Comparison of ENCODE assay signal across 20 mouse cellular contexts in genomic region chr8:108583867-108584661, GRCm38 (mm10).
A peak's percentile ranks its signal among the peaks of the same experiment; 100 is the strongest.
DNase-seq lines count a peak whose midpoint lies in the region; ATAC-seq and TF ChIP-seq lines count a peak whose summit lies in the region.
"Had no signal": no experiment of that assay in that cellular context is flagged by ENCODE, and none has a peak within 500 bp of the region (broad histone marks: within the 10 kb centered on the region; RNA-seq: fewer than 3 reads in every experiment).

No protein-coding gene starts in this region.

- no peaks in the 10 kb centered on the region; the same call in 1 of the 2 replicates for H3K4me1 ChIP-seq in intestine, embryonic 15.5 days (replicated peaks)
- H3K4me1 ChIP-seq in intestine, postnatal 0 days (replicated peaks; ENCODE audit: control insufficient read depth, insufficient read depth, low read length), result no peaks in the 10 kb centered on the region
- H3K4me1 ChIP-seq in embryonic facial prominence, embryonic 10.5 days, result peaks cover 41% of the 10 kb centered on the region
- H3K4me1 ChIP-seq in thymus, adult 2 months (replicated peaks; ENCODE audit: control insufficient read depth, insufficient read depth, low read length), result no peaks in the 10 kb centered on the region

- H3K9ac ChIP-seq in intestine, embryonic 15.5 days, result no peak overlapping the region
- H3K9ac ChIP-seq in intestine, postnatal 0 days (ENCODE audit: low read depth, low read length), result no peak overlapping the region
- H3K9ac ChIP-seq: hindbrain, embryonic 12.5 days; liver, embryonic 15.5 days had no signal

- no peaks in the 10 kb centered on the region for H3K36me3 ChIP-seq in intestine, embryonic 15.5 days
- H3K36me3 ChIP-seq in intestine, postnatal 0 days (ENCODE audit: control insufficient read depth, insufficient read depth), result no peaks in the 10 kb centered on the region
- H3K36me3 ChIP-seq in embryonic facial prominence, embryonic 10.5 days (replicated peaks), result no peaks in the 10 kb centered on the region
- H3K36me3 ChIP-seq in thymus, adult 2 months (ENCODE audit: control insufficient read depth, insufficient read depth, low read length), result no peaks in the 10 kb centered on the region
- H3K36me3 ChIP-seq: hindbrain, embryonic 12.5 days; liver, embryonic 15.5 days had no signal

- peak; percentile 20 for DNase-seq in gastrocnemius, adult 2 months
- no peak for DNase-seq in gastrocnemius, postnatal 25 days
- DNase-seq in adrenal gland, adult 8-10 months, result peak; percentile 74
- DNase-seq in embryonic facial prominence, embryonic 10.5 days (ENCODE audit: low spot score), result no peak
- DNase-seq in frontal cortex, postnatal 14 days (ENCODE audit: low spot score in 2 of 2), result no peak
- no peak for DNase-seq in thymus, adult 2 months
- DNase-seq: cerebellum, postnatal 10 days; left cerebral cortex, postnatal 4 days; lung, postnatal 10 days; retina, postnatal 1 day; right cerebral cortex, postnatal 4 days; thymus, adult 18-20 months had no signal

- no peak for TF ChIP-seq CTCF in gastrocnemius, adult 2 months (IDR thresholded peaks at IDR 0.05)
- TF ChIP-seq CTCF in intestine, postnatal 0 days (IDR thresholded peaks at IDR 0.05; ENCODE audit: low read depth), result no peak
- no peak for TF ChIP-seq CTCF in thymus, adult 2 months (IDR thresholded peaks at IDR 0.05; ENCODE audit: borderline replicate concordance, control insufficient read depth, extremely low read depth, insufficient read depth, low read length, poor library complexity)

- intact Hi-C loops in gastrocnemius, adult 2 months (cut with DNase I), result no loop called here

- H3K4me2 ChIP-seq in intestine, embryonic 15.5 days (replicated peaks), result no peak overlapping the region
- H3K4me2 ChIP-seq in intestine, postnatal 0 days (replicated peaks; ENCODE audit: low read depth), result no peak overlapping the region
- H3K4me2 ChIP-seq: hindbrain, embryonic 12.5 days; liver, embryonic 15.5 days had no signal

- TF ChIP-seq POLR2A in thymus, adult 2 months (IDR thresholded peaks at IDR 0.05; ENCODE audit: control insufficient read depth, extremely low read depth, insufficient read depth, low read length, poor library complexity), result no peak

- no peak overlapping the region for H3K27ac ChIP-seq in gastrocnemius, adult 2 months
- no peak overlapping the region for H3K27ac ChIP-seq in intestine, embryonic 15.5 days
- no peak overlapping the region for H3K27ac ChIP-seq in intestine, postnatal 0 days (ENCODE audit: low read depth, low read length)
- H3K27ac ChIP-seq in embryonic facial prominence, embryonic 10.5 days (replicated peaks), result peak overlapping the region; percentile 70
- H3K27ac ChIP-seq in thymus, adult 2 months (ENCODE audit: control insufficient read depth, insufficient read depth, low read length), result no peak overlapping the region
- H3K27ac ChIP-seq: hindbrain, embryonic 12.5 days; kidney, postnatal 0 days; liver, embryonic 15.5 days had no signal

- no peak overlapping the region for H3K4me3 ChIP-seq in gastrocnemius, adult 2 months
- no peak overlapping the region for H3K4me3 ChIP-seq in intestine, embryonic 15.5 days (replicated peaks)
- no peak overlapping the region for H3K4me3 ChIP-seq in intestine, postnatal 0 days (ENCODE audit: low read depth, low read length)
- no peak overlapping the region for H3K4me3 ChIP-seq in embryonic facial prominence, embryonic 10.5 days
- no peak overlapping the region for H3K4me3 ChIP-seq in thymus, adult 2 months (ENCODE audit: control insufficient read depth, insufficient read depth, low read length)
- H3K4me3 ChIP-seq: hindbrain, embryonic 12.5 days; liver, embryonic 15.5 days had no signal

- ATAC-seq in intestine, embryonic 15.5 days, result peak; percentile 47
- ATAC-seq in intestine, postnatal 0 days, result no peak
- ATAC-seq: forebrain, embryonic 14.5 days; inflammation-experienced regulatory T-cells, adult 6 months had no signal

- H3K27me3 ChIP-seq in intestine, embryonic 15.5 days (replicated peaks), result no peaks in the 10 kb centered on the region
- H3K27me3 ChIP-seq in intestine, postnatal 0 days (replicated peaks; ENCODE audit: control insufficient read depth, insufficient read depth, low read length), result no peaks in the 10 kb centered on the region
- peaks cover 6% of the 10 kb centered on the region; the same call in 1 of the 2 replicates for H3K27me3 ChIP-seq in embryonic facial prominence, embryonic 10.5 days (replicated peaks; ENCODE audit: low read depth, poor library complexity, severe bottlenecking)
- no peaks in the 10 kb centered on the region for H3K27me3 ChIP-seq in thymus, adult 2 months (ENCODE audit: control insufficient read depth, insufficient read depth, low read length)
- H3K27me3 ChIP-seq: liver, embryonic 15.5 days; megakaryocyte, embryonic 14.5 days had no signal

- 66% methylated on average over 9 of the region's 9 CpGs for WGBS in intestine, embryonic 15.5 days
- 66% methylated on average over 9 of the region's 9 CpGs for WGBS in intestine, postnatal 0 days
- WGBS in embryonic facial prominence, embryonic 10.5 days, result 54% methylated on average over 9 of the region's 9 CpGs
- 92% methylated on average over 9 of the region's 9 CpGs for WGBS in thymus, adult 2 months

- H3K9me3 ChIP-seq in intestine, embryonic 15.5 days, result no peaks in the 10 kb centered on the region
- H3K9me3 ChIP-seq in intestine, postnatal 0 days (ENCODE audit: control insufficient read depth), result no peaks in the 10 kb centered on the region
- no peaks in the 10 kb centered on the region for H3K9me3 ChIP-seq in embryonic facial prominence, embryonic 10.5 days
- H3K9me3 ChIP-seq: hindbrain, embryonic 12.5 days; liver, embryonic 15.5 days had no signal

Comparison
In these comparisons a context has a peak if more than half of its experiments do, and no peak if none do; other contexts are left out.
1. DNase-seq: peak in gastrocnemius, adult 2 months (single experiment) and adrenal gland, adult 8-10 months (single experiment); none in gastrocnemius, postnatal 25 days (single experiment), embryonic facial prominence, embryonic 10.5 days (single experiment), frontal cortex, postnatal 14 days (0 of 2) and thymus, adult 2 months (single experiment).